Mouse (Mus musculus) CH12.LX (cell line): ENCODE measurements around the gene Mxd4. TPM values are rescaled to one million over a fixed set of nuclear protein-coding genes. Genes with fewer than 3 reads are reported as not detected.

Source experiments
- DNase-seq: peaks from one replicate; pipeline ENCODE4 v3.0.0-alpha.2; 2013; ENCODE audit errors: extremely low read depth
- H3K27ac ChIP-seq: 2 replicates; pipeline ENCODE4 v1.5.1; 2012; ENCODE audit warnings: low read depth, mild to moderate bottlenecking, control low read depth, moderate library complexity; ENCODE audit not compliant: insufficient read depth
- H3K27me3 ChIP-seq: replicated peaks from 2 replicates; pipeline ENCODE3; 2012; ENCODE audit warnings: inconsistent platforms
- H3K36me3 ChIP-seq, 2 experiments: replicated peaks in 1 of 2; 2 replicates each; pipeline versions ENCODE3 to v1.6.1; 2012; ENCODE audit warnings: inconsistent platforms in 1 of 2, low read length in 1 of 2, mild to moderate bottlenecking in 1 of 2, mixed read lengths in 1 of 2, moderate library complexity in 1 of 2; ENCODE audit not compliant: control insufficient read depth in 1 of 2, insufficient read depth in 1 of 2
- H3K4me1 ChIP-seq, 2 experiments: 2 replicates each; pipeline ENCODE4 v1.6.1; 2012; ENCODE audit warnings: inconsistent platforms in 1 of 2, moderate library complexity in 1 of 2; ENCODE audit not compliant: insufficient read depth in 2 of 2, control insufficient read depth in 1 of 2
- H3K4me2 ChIP-seq: 2 replicates; pipeline ENCODE4 v1.6.1; 2012; ENCODE audit warnings: low read depth, mild to moderate bottlenecking, control low read depth; ENCODE audit not compliant: poor library complexity, insufficient read depth, severe bottlenecking
- H3K4me3 ChIP-seq, 3 experiments: fragments of 150-350 bp in 1 of 3; sonication (generic) in 1 of 3; replicated peaks in 1 of 3; 2 replicates each; pipeline versions ENCODE3 to v1.5.1; 2011 to 2012; ENCODE audit warnings: low read depth in 2 of 3, low read length in 2 of 3, mild to moderate bottlenecking in 2 of 3, moderate library complexity in 2 of 3, control low read depth in 1 of 3, improper control_type of control experiment in 1 of 3, inconsistent platforms in 1 of 3, mixed read lengths in 1 of 3; ENCODE audit not compliant: poor library complexity in 1 of 3
- H3K79me2 ChIP-seq: replicated peaks from 2 replicates; pipeline ENCODE4 v1.6.1; 2012; ENCODE audit warnings: mild to moderate bottlenecking, moderate library complexity; ENCODE audit not compliant: control insufficient read depth, poor library complexity, insufficient read depth, severe bottlenecking; ENCODE audit errors: extremely low read depth
- H3K9ac ChIP-seq: 2 replicates; pipeline ENCODE4 v1.6.1; 2012; ENCODE audit warnings: low read depth, mild to moderate bottlenecking, control low read depth, moderate library complexity; ENCODE audit not compliant: insufficient read depth
- H3K9me3 ChIP-seq: replicated peaks from 2 replicates; pipeline ENCODE3; 2012; ENCODE audit warnings: low read length, inconsistent platforms, mixed read lengths
- BHLHE40 ChIP-seq: IDR thresholded peaks from 2 replicates; pipeline ENCODE4 v1.6.1; 2011; ENCODE audit warnings: mild to moderate bottlenecking, low read depth, low read length, improper control_type of control experiment
- CHD1 ChIP-seq: IDR thresholded peaks from 2 replicates; pipeline ENCODE4 v1.6.1; 2012; ENCODE audit warnings: low read depth, low read length, improper control_type of control experiment, inconsistent platforms
- E2F4 ChIP-seq: IDR thresholded peaks from 2 replicates; pipeline ENCODE4 v1.6.1; 2011; ENCODE audit warnings: low read depth, low read length, improper control_type of control experiment; ENCODE audit not compliant: insufficient replicate concordance
- EP300 ChIP-seq: IDR thresholded peaks from 2 replicates; pipeline ENCODE4 v1.6.1; 2011; ENCODE audit warnings: low read length, improper control_type of control experiment
- HCFC1 ChIP-seq: IDR thresholded peaks from 2 replicates; pipeline ENCODE4 v1.6.1; 2012; ENCODE audit warnings: low read depth, mild to moderate bottlenecking, inconsistent platforms, low read length, improper control_type of control experiment
- IRF4 ChIP-seq: IDR thresholded peaks from 2 replicates; pipeline ENCODE4 v1.6.1; 2014; ENCODE audit warnings: low read depth, mild to moderate bottlenecking, inconsistent platforms, low read length, improper control_type of control experiment
- JUND ChIP-seq: conservative IDR thresholded peaks from 2 replicates; pipeline ENCODE4 v1.6.1; 2011; ENCODE audit warnings: low read depth, low read length, improper control_type of control experiment
- KAT2A ChIP-seq: IDR thresholded peaks from 2 replicates; pipeline ENCODE4 v1.6.1; 2012; ENCODE audit warnings: low read length, improper control_type of control experiment, inconsistent platforms; ENCODE audit not compliant: insufficient replicate concordance
- MAX ChIP-seq: IDR thresholded peaks from 2 replicates; pipeline ENCODE4 v1.6.1; 2011; ENCODE audit warnings: low read length, improper control_type of control experiment
- MXI1 ChIP-seq: IDR thresholded peaks from 2 replicates; pipeline ENCODE4 v1.6.1; 2011; ENCODE audit warnings: mild to moderate bottlenecking, low read depth, low read length, improper control_type of control experiment
- NELFE ChIP-seq: IDR thresholded peaks from 2 replicates; pipeline ENCODE4 v1.6.1; 2011; ENCODE audit warnings: low read depth, low read length, improper control_type of control experiment
- NRF1 ChIP-seq: IDR thresholded peaks from 2 replicates; pipeline ENCODE4 v1.6.1; 2014; ENCODE audit warnings: low read depth, mild to moderate bottlenecking, inconsistent platforms, low read length, improper control_type of control experiment, moderate library complexity
- PAX5 ChIP-seq: IDR thresholded peaks from 2 replicates; pipeline ENCODE4 v1.6.1; 2012; ENCODE audit warnings: low read length, inconsistent platforms, mixed read lengths
- POLR2AphosphoS2 ChIP-seq: IDR thresholded peaks from 2 replicates; pipeline ENCODE4 v1.6.1; 2011; ENCODE audit warnings: low read depth, low read length, improper control_type of control experiment
- RAD21 ChIP-seq: IDR thresholded peaks from 2 replicates; pipeline ENCODE4 v1.6.1; 2011; ENCODE audit warnings: low read depth, mild to moderate bottlenecking, low read length, improper control_type of control experiment, moderate library complexity
- RCOR1 ChIP-seq: conservative IDR thresholded peaks from 2 replicates; pipeline ENCODE4 v1.6.1; 2012; ENCODE audit warnings: low read depth, mild to moderate bottlenecking, inconsistent platforms, low read length, improper control_type of control experiment
- SIN3A ChIP-seq: IDR thresholded peaks from 2 replicates; pipeline ENCODE4 v1.6.1; 2012; ENCODE audit warnings: low read length, improper control_type of control experiment, inconsistent platforms
- SMC3 ChIP-seq: IDR thresholded peaks from 2 replicates; pipeline ENCODE4 v1.6.1; 2011; ENCODE audit warnings: low read depth, low read length, improper control_type of control experiment
- UBTF ChIP-seq: IDR thresholded peaks from 2 replicates; pipeline ENCODE4 v1.6.1; 2012; ENCODE audit warnings: low read depth, mild to moderate bottlenecking, inconsistent platforms, low read length, improper control_type of control experiment, moderate library complexity
- USF1 ChIP-seq: IDR thresholded peaks from 2 replicates; pipeline ENCODE4 v1.6.1; 2014; ENCODE audit warnings: low read depth, mild to moderate bottlenecking, inconsistent platforms, low read length, improper control_type of control experiment
- USF2 ChIP-seq: conservative IDR thresholded peaks from 2 replicates; pipeline ENCODE4 v1.6.1; 2011; ENCODE audit warnings: low read depth, low read length, improper control_type of control experiment
- ZC3H11A ChIP-seq: IDR thresholded peaks from 2 replicates; pipeline ENCODE4 v1.6.1; 2012; ENCODE audit warnings: low read depth, mild to moderate bottlenecking, inconsistent platforms, low read length, improper control_type of control experiment
- dilution Hi-C: fragments of 300-500 bp; cut with MboI; formaldehyde crosslinking; loops from 2 replicates; pipeline ENCODE4 v1.14.3; 2020; ENCODE audit warnings: low sequenced_read_pairs; ENCODE audit not compliant: extremely low pct_unique_long_range_greater_than_20kb, extremely low pct_ligation_motif_present
- in situ Hi-C: fragments of 300-500 bp; cut with MboI; formaldehyde crosslinking; loops from 3 replicates; pipeline ENCODE4 v1.14.3; 2019; ENCODE audit warnings: low sequenced_read_pairs, low pct_ligation_motif_present, low pct_unique_long_range_greater_than_20kb, mixed read lengths
- polyA plus RNA-seq: library from polyadenylated mRNA; unstranded; fragments of >175 nt; gene quantifications from 2 replicates; pipeline ENCODE4 v1.2.1, GENCODE M21; 2012; ENCODE audit warnings: low read depth; ENCODE audit not compliant: insufficient read length
- total RNA-seq, 2 experiments: library from RNA; depleted of rRNA; stranded (reverse); fragments of 300-350 nt in 1 of 2; fragments of >200 nt in 1 of 2; gene quantifications; 2 replicates each; pipeline ENCODE4 v1.2.3; 2012 to 2014

Mxd4 gene
- total and polyA plus RNA-seq, 3 experiments: 4.8 to 6.2 (median 6.0) TPM

- H3K4me1 ChIP-seq: peaks cover 5 to 12% of the 10 kb centered on the region in 2 experiments; a peak in 3 of 4 replicates
- H3K9ac ChIP-seq: no peak overlapping the region
- H3K27ac ChIP-seq: no peak overlapping the region
- in situ Hi-C loops: no loop called here
- DNase-seq: no peak
- TF ChIP-seq NELFE (no peak), BHLHE40 (no peak), JUND (no peak), ZC3H11A (no peak), HCFC1 (no peak), RAD21 (no peak), MAX (no peak), POLR2AphosphoS2 (no peak), MXI1 (no peak), KAT2A (no peak), RCOR1 (no peak)
- dilution Hi-C loops: no loop called here
- H3K4me3 ChIP-seq: no peak overlapping the region
- H3K9me3 ChIP-seq: no peaks in the 10 kb centered on the region
- no peaks in the 10 kb centered on the region for H3K79me2 ChIP-seq
- no peak overlapping the region for H3K4me2 ChIP-seq
- no peaks in the 10 kb centered on the region for H3K36me3 ChIP-seq
- no peaks in the 10 kb centered on the region for H3K27me3 ChIP-seq
These were observed 38.0 kb upstream of the Mxd4 start for GRCm38 (mm10) chr5:34225516-34225915.

DNA sequence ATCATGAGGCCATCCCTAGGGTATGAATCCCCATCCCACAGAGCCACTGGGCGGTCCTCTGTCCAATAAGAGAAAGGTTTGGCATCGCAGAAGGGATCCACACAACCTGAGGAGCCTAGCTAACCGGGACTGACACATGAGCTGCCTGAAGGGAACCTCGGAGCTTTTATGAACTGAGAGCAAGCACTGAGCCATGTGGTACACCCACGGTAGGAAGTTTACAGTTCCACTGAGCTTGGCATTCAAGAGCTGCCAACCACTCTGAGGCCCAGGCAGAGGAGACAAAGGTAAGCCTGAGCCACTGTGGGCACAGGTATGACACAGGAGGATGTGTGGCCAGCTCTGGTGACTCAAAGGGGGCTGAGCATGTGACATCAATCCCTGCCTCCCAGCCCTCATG is 37.0 kb upstream of the Mxd4 start:
- no peak overlapping the region for H3K27ac ChIP-seq
- no peak for DNase-seq
- dilution Hi-C loops (no loop called here), in situ Hi-C loops (no loop called here)
- no peak for TF ChIP-seq CHD1
- TF ChIP-seq NELFE: no peak
- TF ChIP-seq IRF4: no peak
- TF ChIP-seq SIN3A: no peak
- TF ChIP-seq SMC3: no peak
- TF ChIP-seq EP300: no peak
- TF ChIP-seq RCOR1: no peak
- no peak for TF ChIP-seq UBTF
- TF ChIP-seq E2F4: no peak
- no peak for TF ChIP-seq NRF1
- no peak for TF ChIP-seq KAT2A
- TF ChIP-seq USF2: no peak
- no peak for TF ChIP-seq PAX5
- TF ChIP-seq USF1: no peak
- no peak for TF ChIP-seq JUND
- H3K9ac ChIP-seq: no peak overlapping the region
- peaks cover 4 to 5% of the 10 kb centered on the region in 2 experiments; a peak in 3 of 4 replicates for H3K4me1 ChIP-seq
- no peaks in the 10 kb centered on the region for H3K9me3 ChIP-seq
- H3K4me2 ChIP-seq: no peak overlapping the region
- H3K79me2 ChIP-seq: no peaks in the 10 kb centered on the region
- no peak overlapping the region for H3K4me3 ChIP-seq
- no peaks in the 10 kb centered on the region for H3K27me3 ChIP-seq
- no peaks in the 10 kb centered on the region for H3K36me3 ChIP-seq
